Mouse (Mus musculus) mature B cell (primary cell): ENCODE measurements at regions not wholly inside any gene's neighbourhood (a gene's known extent, or its start where the extent isn't known, plus 50 kb on each side); places are given as distances from the start of the nearest gene placed in this dataset.

Experiments used
- in situ Hi-C: fragments of 300-500 bp; cut with MboI; formaldehyde crosslinking; loops from 2 replicates; pipeline ENCODE4 v1.14.3; 2019

DNA sequence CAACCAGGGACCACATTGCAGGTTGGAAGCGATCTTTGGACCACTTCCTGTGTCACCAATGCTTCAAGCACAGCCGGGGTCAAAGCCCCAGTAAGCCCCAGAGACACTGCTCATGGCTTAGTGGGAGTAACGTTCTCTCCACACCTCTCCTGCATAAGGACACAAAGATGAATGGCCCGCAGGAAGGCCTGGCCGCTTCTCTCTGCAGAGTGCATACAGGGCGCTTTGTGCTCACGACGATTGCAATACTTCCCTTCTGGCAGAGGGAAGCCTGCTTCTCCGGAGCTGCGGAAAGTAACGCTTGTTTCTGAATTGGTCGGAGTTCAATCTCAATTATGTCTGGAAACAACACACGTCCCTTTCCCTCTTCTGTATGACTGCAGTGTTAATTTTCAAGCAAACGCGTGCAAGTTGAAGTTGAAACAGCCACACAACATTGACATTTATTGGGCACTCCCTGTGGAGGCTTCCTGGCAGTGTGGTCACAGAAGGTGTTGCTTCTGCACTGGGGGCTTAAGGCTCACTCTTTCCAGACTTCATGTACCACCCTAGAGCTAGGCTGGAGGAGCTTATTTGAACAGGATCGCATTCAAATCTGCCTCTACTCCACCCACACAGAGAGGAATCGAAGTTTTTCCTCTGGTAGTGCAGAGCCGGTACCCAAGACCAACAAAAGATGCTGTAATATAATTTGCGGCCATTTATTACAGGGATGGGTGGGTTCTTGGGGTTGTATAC, 168.4 kb downstream of the Ndfip2 start:
- in situ Hi-C loops: no loop called here

GRCm38 (mm10) chr14:105417967-105418366, 159.6 kb downstream of the Ndfip2 start:
- in situ Hi-C loops: no loop called here

- in situ Hi-C loops: no loop called here
Measured at GRCm38 (mm10) chr14:105417458-105417960, 159.1 kb downstream of the Ndfip2 start.

DNA sequence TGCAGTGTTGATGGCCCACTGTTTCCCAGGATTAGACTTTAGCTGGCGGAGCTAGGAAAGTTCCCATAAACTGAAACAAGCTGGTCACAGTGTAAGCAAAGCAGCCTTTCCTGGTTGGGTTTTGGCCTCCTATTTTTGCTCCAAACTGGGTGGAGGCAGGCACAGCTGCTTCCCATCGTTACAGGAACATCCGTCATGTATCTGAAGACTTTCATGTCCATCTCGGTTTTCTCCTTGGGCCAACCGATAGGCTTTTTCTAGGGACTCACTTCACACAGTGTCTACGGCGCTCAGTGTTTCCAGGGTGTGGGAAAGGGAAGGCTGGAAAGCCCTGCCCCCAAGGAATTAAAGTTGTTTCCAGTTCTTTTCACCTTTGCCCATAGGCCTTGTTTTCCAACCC, 158.6 kb downstream of the Ndfip2 start:
- in situ Hi-C loops: no loop called here

GRCm38 (mm10) chr14:105404662-105405061, 146.3 kb downstream of the Ndfip2 start:
- in situ Hi-C loops: no loop called here

- in situ Hi-C loops: no loop called here
Measured at GRCm38 (mm10) chr14:105404241-105404640, 145.9 kb downstream of the Ndfip2 start.

- in situ Hi-C loops: no loop called here
Measured at GRCm38 (mm10) chr14:105403256-105403655, 144.9 kb downstream of the Ndfip2 start.

DNA sequence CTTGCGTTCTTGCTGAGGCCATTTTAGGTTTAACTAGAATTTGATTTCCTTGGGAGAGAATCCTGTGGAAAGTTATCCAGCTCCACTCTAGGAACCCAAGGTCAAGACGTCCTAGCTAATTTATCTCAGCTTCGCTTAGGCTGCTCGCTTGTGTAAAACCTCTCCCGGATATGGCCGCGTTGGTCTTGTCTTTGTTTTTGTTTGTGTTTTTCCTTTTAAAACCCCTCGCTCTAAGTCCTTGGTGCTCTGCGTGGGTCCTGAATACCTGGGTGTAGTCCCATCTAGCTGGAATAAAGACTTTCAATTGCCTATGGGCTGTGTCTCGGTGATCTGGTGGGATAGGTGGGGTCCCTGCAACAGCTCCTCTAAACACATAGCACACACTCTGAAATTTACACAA, 144.2 kb downstream of the Ndfip2 start:
- in situ Hi-C loops: no loop called here

- in situ Hi-C loops: loop anchor here (25.0 kb wide), 1 partner anchor 515 kb away; no protein-coding TSS in a partner anchor
Measured at GRCm38 (mm10) chr14:105397467-105397866, 139.1 kb downstream of the Ndfip2 start.

GRCm38 (mm10) chr14:105392079-105392813, 133.9 kb downstream of the Ndfip2 start:
- in situ Hi-C loops: loop anchor here (25.0 kb wide), 1 partner anchor 520 kb away; no protein-coding TSS in a partner anchor

- in situ Hi-C loops: loop anchor here (25.0 kb wide), 1 partner anchor 521 kb away; no protein-coding TSS in a partner anchor
Measured at GRCm38 (mm10) chr14:105391430-105391829, 133.1 kb downstream of the Ndfip2 start.

DNA sequence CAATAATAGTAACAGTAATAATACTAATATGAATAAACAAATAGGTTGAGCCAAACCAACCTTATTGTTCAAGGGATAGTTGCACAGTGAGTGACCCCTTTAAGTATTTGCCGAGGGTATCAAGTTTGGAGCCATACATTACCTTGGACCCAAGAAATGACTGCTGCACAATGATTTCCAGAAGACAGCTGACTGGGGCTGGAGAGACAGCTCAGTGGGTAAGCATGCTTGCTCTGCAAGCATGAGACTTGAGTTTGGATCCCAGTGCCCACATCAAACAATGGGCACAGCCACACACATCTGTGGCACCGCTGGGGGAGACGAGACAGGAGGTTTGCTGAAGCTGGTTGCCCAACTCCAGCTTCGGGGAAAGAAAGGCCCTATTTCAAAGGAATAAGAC, 126.7 kb downstream of the Ndfip2 start:
- in situ Hi-C loops: loop anchor here (25.0 kb wide), 1 partner anchor 527 kb away; no protein-coding TSS in a partner anchor

GRCm38 (mm10) chr14:105383382-105383781, 125.0 kb downstream of the Ndfip2 start:
- in situ Hi-C loops: loop anchor here (25.0 kb wide), 1 partner anchor 529 kb away; no protein-coding TSS in a partner anchor

- in situ Hi-C loops: loop anchor here (25.0 kb wide), 1 partner anchor 532 kb away; no protein-coding TSS in a partner anchor
Measured at GRCm38 (mm10) chr14:105380101-105380500, 121.7 kb downstream of the Ndfip2 start.

- in situ Hi-C loops: loop anchor here (25.0 kb wide), 1 partner anchor 535 kb away; no protein-coding TSS in a partner anchor
Measured at GRCm38 (mm10) chr14:105377770-105378169, 119.4 kb downstream of the Ndfip2 start.

- in situ Hi-C loops: loop anchor here (25.0 kb wide), 1 partner anchor 535 kb away; no protein-coding TSS in a partner anchor
Measured at GRCm38 (mm10) chr14:105377035-105377621, 118.8 kb downstream of the Ndfip2 start.

- in situ Hi-C loops: no loop called here
Measured at GRCm38 (mm10) chr14:105369637-105370435, 111.5 kb downstream of the Ndfip2 start.

GRCm38 (mm10) chr14:105360530-105360929, 102.2 kb downstream of the Ndfip2 start:
- in situ Hi-C loops: no loop called here

- in situ Hi-C loops: no loop called here
Measured at GRCm38 (mm10) chr14:105359829-105360228, 101.5 kb downstream of the Ndfip2 start.
